Mouse (Mus musculus) testis, adult 2 months (tissue): ENCODE data around the gene Ush1g. TPM values are rescaled to one million over a fixed set of nuclear protein-coding genes. Genes with fewer than 3 reads are reported as not detected.
A peak's percentile ranks its signal among the peaks of the same experiment; 100 is the strongest.

Experiments used
- H3K27ac ChIP-seq: fragments of 200-500 bp; 2 replicates; pipeline ENCODE4 v1.5.1; 2012; ENCODE audit warnings: low read depth, low read length; ENCODE audit not compliant: control insufficient read depth, insufficient read depth
- H3K27me3 ChIP-seq: fragments of 200-500 bp; 2 replicates; pipeline ENCODE4 v1.6.1; 2012; ENCODE audit warnings: mild to moderate bottlenecking, low read length, moderate library complexity; ENCODE audit not compliant: control insufficient read depth, insufficient read depth
- H3K36me3 ChIP-seq: fragments of 200-500 bp; 2 replicates; pipeline ENCODE4 v1.6.1; 2012; ENCODE audit warnings: mild to moderate bottlenecking, low read length; ENCODE audit not compliant: control insufficient read depth, insufficient read depth
- H3K4me1 ChIP-seq: fragments of 200-500 bp; 2 replicates; pipeline ENCODE4 v1.6.1; 2012; ENCODE audit warnings: low read length; ENCODE audit not compliant: control insufficient read depth, insufficient read depth
- H3K4me3 ChIP-seq: fragments of 200-500 bp; 2 replicates; pipeline ENCODE4 v1.5.1; 2012; ENCODE audit warnings: low read depth, mild to moderate bottlenecking, low read length, moderate library complexity, mixed read lengths; ENCODE audit not compliant: control insufficient read depth
- CTCF ChIP-seq: fragments of 200-500 bp; IDR thresholded peaks from 2 replicates; pipeline ENCODE4 v1.5.1; 2012; ENCODE audit warnings: low read depth, mild to moderate bottlenecking, inconsistent platforms, low read length, moderate library complexity; ENCODE audit not compliant: control insufficient read depth, insufficient read depth, insufficient replicate concordance
- POLR2A ChIP-seq: fragments of 200-500 bp; IDR thresholded peaks from 2 replicates; pipeline ENCODE4 v1.6.1; 2012; ENCODE audit warnings: low read depth, mild to moderate bottlenecking, inconsistent platforms, low read length, moderate library complexity; ENCODE audit not compliant: control insufficient read depth
- polyA plus RNA-seq: library from polyadenylated mRNA; depleted of rRNA; stranded (reverse); fragments of >200 nt; gene quantifications from 2 replicates; pipeline ENCODE4 v1.2.3, GENCODE M21; 2012

The Ush1g gene
- polyA plus RNA-seq, 1 experiment = 4.1 TPM

DNA sequence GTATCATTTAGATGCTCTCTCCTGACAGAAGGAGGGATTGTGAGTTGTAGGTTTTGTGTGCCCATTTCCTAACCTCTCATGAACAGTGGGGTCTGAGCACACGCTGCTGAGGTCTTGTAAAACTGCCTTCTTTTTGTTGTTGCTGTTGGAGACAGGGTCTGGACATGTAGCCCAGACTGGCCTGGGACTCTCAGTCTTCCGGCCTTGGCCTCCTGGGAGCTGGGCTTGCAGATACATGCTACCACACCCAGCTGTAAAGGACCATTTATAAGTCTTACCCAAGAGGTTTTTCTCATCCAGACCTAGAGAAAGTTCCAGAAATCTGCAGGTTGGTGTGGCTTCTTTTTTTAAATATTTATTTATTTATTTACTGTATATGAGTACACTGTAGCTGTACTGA, 33.5 kb downstream of the Ush1g start:
- Histone ChIP-seq H3K4me3 (no peak overlapping the region), H3K36me3 (no peaks in the 10 kb centered on the region), H3K27me3 (no peaks in the 10 kb centered on the region), H3K4me1 (peaks cover 7% of the 10 kb centered on the region), H3K27ac (no peak overlapping the region)
- TF ChIP-seq POLR2A (no peak), CTCF (no peak)

GRCm38 (mm10) chr11:115287386-115287785, 34.5 kb downstream of the Ush1g start:
- TF ChIP-seq CTCF (no peak), POLR2A (no peak)

GRCm38 (mm10) chr11:115286201-115286993, 35.4 kb downstream of the Ush1g start:
- Histone ChIP-seq H3K4me3 (no peak overlapping the region), H3K27me3 (no peaks in the 10 kb centered on the region), H3K36me3 (no peaks in the 10 kb centered on the region), H3K4me1 (peaks cover 8% of the 10 kb centered on the region), H3K27ac (no peak overlapping the region)
- no peak for TF ChIP-seq POLR2A
- no peak for TF ChIP-seq CTCF

More at GRCm38 (mm10) chr11:115287386-115287785, 34.5 kb downstream of the Ush1g start:
- Histone ChIP-seq H3K27ac (no peak overlapping the region), H3K4me1 (peaks cover 8% of the 10 kb centered on the region), H3K36me3 (no peaks in the 10 kb centered on the region), H3K27me3 (no peaks in the 10 kb centered on the region), H3K4me3 (no peak overlapping the region)

GRCm38 (mm10) chr11:115285282-115285681, 36.6 kb downstream of the Ush1g start:
- Histone ChIP-seq H3K27me3 (no peaks in the 10 kb centered on the region), H3K36me3 (no peaks in the 10 kb centered on the region), H3K27ac (no peak overlapping the region), H3K4me1 (peaks cover 6% of the 10 kb centered on the region), H3K4me3 (no peak overlapping the region)
- TF ChIP-seq POLR2A (no peak), CTCF (no peak)

DNA sequence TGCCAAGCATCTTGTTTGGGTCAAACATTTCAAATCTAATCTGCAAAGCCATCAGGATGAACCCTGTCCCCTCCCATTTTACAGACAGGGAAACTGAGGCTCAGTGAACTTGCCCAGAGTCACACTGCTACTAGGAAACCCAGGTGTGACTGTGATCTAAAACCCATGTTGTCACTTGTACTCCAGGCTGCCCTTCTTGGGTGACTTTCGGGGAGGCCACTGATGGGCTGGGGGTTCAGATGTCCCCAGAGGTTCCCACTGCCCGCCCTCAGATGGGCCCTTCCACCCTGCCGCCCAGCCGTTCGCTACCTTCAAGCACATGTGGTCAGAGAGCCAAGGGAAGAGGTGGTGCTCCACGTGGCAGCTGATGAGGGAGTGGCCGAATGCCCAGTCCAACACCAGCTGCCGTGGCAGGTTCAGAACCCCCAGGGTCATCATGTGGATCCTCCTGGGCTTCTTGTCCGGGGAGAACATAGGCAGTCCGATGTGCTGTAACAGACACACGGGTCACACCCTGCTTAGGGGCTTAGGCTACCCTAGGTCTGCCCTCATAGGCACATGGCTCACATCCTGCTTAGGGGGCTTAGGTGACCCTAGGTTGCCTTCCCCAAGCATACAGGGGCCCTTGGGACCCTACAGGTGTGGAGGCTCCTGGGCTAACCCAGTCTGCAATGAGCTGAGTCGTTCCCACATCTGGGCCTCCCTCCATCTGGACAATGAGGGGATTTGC, 37.8 kb downstream of the Ush1g start:
- no peak overlapping the region for H3K4me3 ChIP-seq
- no peak overlapping the region for H3K27ac ChIP-seq
- no peaks in the 10 kb centered on the region for H3K27me3 ChIP-seq
- TF ChIP-seq CTCF (no peak), POLR2A (0 out of 2 replicates have a peak, but pooled peaks have one; percentile 21)
- H3K36me3 ChIP-seq = no peaks in the 10 kb centered on the region
- H3K4me1 ChIP-seq = peaks cover 6% of the 10 kb centered on the region

- Histone ChIP-seq H3K4me1 (peaks cover 6% of the 10 kb centered on the region), H3K27me3 (no peaks in the 10 kb centered on the region), H3K4me3 (no peak overlapping the region), H3K27ac (no peak overlapping the region), H3K36me3 (no peaks in the 10 kb centered on the region)
- TF ChIP-seq CTCF (no peak), POLR2A (no peak)
These were observed 38.4 kb downstream of the Ush1g start for GRCm38 (mm10) chr11:115283486-115283765.

- Histone ChIP-seq H3K27me3 (no peaks in the 10 kb centered on the region), H3K27ac (peak overlapping the region; percentile 33; the same call in 1 of the 2 replicates), H3K36me3 (no peaks in the 10 kb centered on the region), H3K4me3 (no peak overlapping the region), H3K4me1 (peaks cover 6% of the 10 kb centered on the region)
- TF ChIP-seq POLR2A (no peak), CTCF (no peak)
These were observed 38.9 kb downstream of the Ush1g start for GRCm38 (mm10) chr11:115282723-115283485.
